10 mouse cellular contexts compared by ENCODE assay signal in genomic region chr5:128953278-128954070, GRCm38 (mm10). TPM values are rescaled to one million over a fixed set of nuclear protein-coding genes. Genes with fewer than 3 reads are reported as not detected.
DNase-seq lines count a peak whose midpoint lies in the region; ATAC-seq and TF ChIP-seq lines count a peak whose summit lies in the region.
"Had no signal": no experiment of that assay in that cellular context is flagged by ENCODE, and none has a peak within 500 bp of the region (broad histone marks: within the 10 kb centered on the region; RNA-seq: fewer than 3 reads in every experiment).

Rimbp2 (minus strand) TSS chr5:128953486.

- H3K27ac ChIP-seq in heart, embryonic 16.5 days (ENCODE audit: low read length), result no peak within 1 kb of the TSS
- peak within 1 kb of the TSS; percentile 72 for H3K27ac ChIP-seq in olfactory bulb, adult 2 months (ENCODE audit: insufficient read depth, low read depth, low read length)

- TF ChIP-seq POLR2A in olfactory bulb, adult 2 months (IDR thresholded peaks at IDR 0.05; ENCODE audit: insufficient read depth, low read depth, low read length), result peak; percentile 12; the same call in 1 of the 2 replicates

- 12% methylated on average over 17 of the region's 17 CpGs for WGBS in heart, embryonic 16.5 days
- whole genome bisulfite sequencing in olfactory bulb, adult 2 months, result 11% methylated on average over 17 of the region's 17 CpGs

- peaks cover 3% of the 10 kb centered on the region; the same call in 1 of the 2 replicates for H3K9me3 ChIP-seq in heart, embryonic 16.5 days (replicated peaks; ENCODE audit: control insufficient read depth, low read length)

- H3K4me1 ChIP-seq in heart, embryonic 16.5 days (ENCODE audit: control insufficient read depth, insufficient read depth, low read length), result 0 out of 2 replicates have a peak, but pooled peaks cover 5% of the 10 kb centered on the region
- peaks cover 24% of the 10 kb centered on the region for H3K4me1 ChIP-seq in olfactory bulb, adult 2 months (ENCODE audit: control insufficient read depth, insufficient read depth, low read length)

- peak within 1 kb of the TSS; percentile 46 for H3K4me3 ChIP-seq in heart, embryonic 16.5 days (ENCODE audit: low read length)
- H3K4me3 ChIP-seq in olfactory bulb, adult 2 months (ENCODE audit: insufficient read depth, low read depth, low read length), result peak within 1 kb of the TSS; percentile 85

- H3K9ac ChIP-seq in heart, embryonic 16.5 days (ENCODE audit: low read length), result peak within 1 kb of the TSS; percentile 50; the same call in 1 of the 2 replicates

- DNase-seq in heart, adult 11 months, result peak; percentile 81
- no peak for DNase-seq in heart, postnatal 14 days
- DNase-seq in brain, adult 2 months (ENCODE audit: low read depth, low spot score), result peak; percentile 87
- DNase-seq in left cerebral cortex, postnatal 25 days (ENCODE audit: low spot score in 2 of 2), result peak; percentile 77 to 83
- no peak for DNase-seq in gastrocnemius, adult 8-10 months (ENCODE audit: low spot score in 2 of 2)

- TF ChIP-seq CTCF in olfactory bulb, adult 2 months (IDR thresholded peaks at IDR 0.05; ENCODE audit: insufficient read depth, low read depth, low read length), result peak; percentile 24; the same call in 1 of the 2 replicates

- peak within 1 kb of the TSS; percentile 66 for H3K4me2 ChIP-seq in heart, embryonic 16.5 days (ENCODE audit: low read depth, low read length)

- H3K27me3 ChIP-seq in heart, embryonic 16.5 days (ENCODE audit: control insufficient read depth, insufficient read depth, low read length), result peaks cover 14% of the 10 kb centered on the region

- H3K36me3 ChIP-seq in heart, embryonic 16.5 days (ENCODE audit: control insufficient read depth, insufficient read depth), result no peaks in the 10 kb centered on the region

- no peak for ATAC-seq in heart, embryonic 16.5 days (replicated peaks; ENCODE audit: extremely low read depth, insufficient read depth, low FRiP score)
- ATAC-seq in activated CD4-positive, CD25-positive, alpha-beta regulatory T cell, adult 4 months, result no peak

- intact Hi-C loops in heart, postnatal 14 days (cut with DNase I), result no loop called here
- intact Hi-C loops in left cerebral cortex, postnatal 25 days (cut with DNase I), result loop anchor here (5.0 kb wide), 1 partner anchor 41 kb away; no protein-coding TSS in a partner anchor

RNA-seq across cellular contexts. Expression of gene Rimbp2, which starts in this region (rescaled TPM):
- not detected for total RNA-seq in heart, postnatal 14 days (2021)
- 0.14 and 0.22 TPM in 2 replicates for polyA plus RNA-seq in heart, embryonic 16.5 days (2015; fragmentation: Nextera tagmentation; extraction: Ambion mirVana)
- total RNA-seq in left cerebral cortex, postnatal 25 days (2021), result 100 to 1,000 TPM; 137 to 150 TPM
- not detected in 2 replicates for polyA plus RNA-seq in olfactory bulb, adult 2 months (2012; ENCODE audit: insufficient read depth, insufficient read length, low replicate concordance, missing spikeins)
- under 1 TPM in 1 of 4 experiments, not detected in 3; 0.12 TPM for total RNA-seq in gastrocnemius, adult 8-10 months (2022)
- polyA plus RNA-seq in activated CD4-positive, CD25-positive, alpha-beta regulatory T cell, adult 4 months (2017; shearing (Covaris generic)), result not detected
- total RNA-seq: liver, adult 2 months; MEL had no signal
- polyA plus RNA-seq: liver, adult 2 months had no signal

Comparison
In these comparisons a context has a peak if more than half of its experiments do, and no peak if none do; other contexts are left out.
1. RNA of gene Rimbp2 (total RNA-seq): 137 to 150 TPM in left cerebral cortex, postnatal 25 days; 0.12 TPM in gastrocnemius, adult 8-10 months and not detected in heart, postnatal 14 days; every median in the first group is over 100 times any median in the second.
2. RNA of gene Rimbp2 (polyA plus RNA-seq): not detected in olfactory bulb, adult 2 months; 0.14 to 0.22 TPM in heart, embryonic 16.5 days and not detected in activated CD4-positive, CD25-positive, alpha-beta regulatory T cell, adult 4 months; every median in the first group is over 10 times any median in the second.
3. DNase-seq: peak in heart, adult 11 months (single experiment), brain, adult 2 months (single experiment) and left cerebral cortex, postnatal 25 days (2 of 2); none in heart, postnatal 14 days (0 of 2) and gastrocnemius, adult 8-10 months (0 of 2).